Mouse (Mus musculus) midbrain, embryonic 11.5 days (tissue): ENCODE measurements around the gene Sgk2. TPM values are rescaled to one million over a fixed set of nuclear protein-coding genes. Genes with fewer than 3 reads are reported as not detected.

Experiments
- ATAC-seq: fragments of 200-750 bp; cut with Nextera tagmentation; 2 replicates; pipeline ENCODE4 v1.8.0; 2017; ENCODE audit warnings: moderate TSS enrichment, moderate library complexity; ENCODE audit not compliant: low FRiP score
- DNase-seq: peaks from one replicate; pipeline ENCODE4 v3.0.0; 2015; ENCODE audit warnings: low spot score; ENCODE audit errors: missing footprints
- H3K27ac ChIP-seq: fragments of 300-500 bp; sonication (generic); 2 replicates; pipeline ENCODE4 v1.5.1; 2014; ENCODE audit warnings: low read depth, low read length
- H3K27me3 ChIP-seq: fragments of 300-500 bp; sonication (generic); 2 replicates; pipeline ENCODE4 v1.6.1; 2014; ENCODE audit warnings: mild to moderate bottlenecking, low read length, moderate library complexity, mixed read lengths; ENCODE audit not compliant: control insufficient read depth, insufficient read depth
- H3K36me3 ChIP-seq: fragments of 300-500 bp; sonication (generic); 2 replicates; pipeline ENCODE4 v1.6.1; 2014; ENCODE audit warnings: mild to moderate bottlenecking, low read length, moderate library complexity, mixed read lengths; ENCODE audit not compliant: control insufficient read depth, insufficient read depth
- H3K4me1 ChIP-seq: fragments of 300-500 bp; sonication (generic); 2 replicates; pipeline ENCODE4 v1.6.1; 2014; ENCODE audit warnings: low read length; ENCODE audit not compliant: control insufficient read depth, insufficient read depth
- H3K4me2 ChIP-seq: fragments of 300-500 bp; sonication (generic); 2 replicates; pipeline ENCODE4 v1.6.1; 2014; ENCODE audit warnings: mild to moderate bottlenecking, moderate library complexity
- H3K4me3 ChIP-seq: fragments of 300-500 bp; sonication (generic); 2 replicates; pipeline ENCODE4 v1.5.1; 2014; ENCODE audit warnings: low read depth, low read length
- H3K9ac ChIP-seq: fragments of 300-500 bp; sonication (generic); 2 replicates; pipeline ENCODE4 v1.6.1; 2014; ENCODE audit warnings: low read length
- H3K9me3 ChIP-seq: fragments of 300-500 bp; sonication (generic); 2 replicates; pipeline ENCODE4 v1.6.1; 2016; ENCODE audit warnings: low read length; ENCODE audit not compliant: control insufficient read depth
- WGBS: fragments of 180-500 bp; shearing (Covaris S2); extraction: QIAGEN DNeasy Blood & Tissue Kit; methylation state at CpG from one replicate; pipeline ENCODE4 v1.1.7; 2014; 5-methylcytosine and 5-hydroxymethylcytosine counted together
- polyA plus RNA-seq: library from polyadenylated mRNA; unstranded; fragments of >200 nt; fragmentation: Nextera tagmentation; extraction: Ambion mirVana; gene quantifications from 2 replicates; pipeline ENCODE4 v1.2.1, GENCODE M21; 2014

The Sgk2 gene
- 0.11 TPM in 1 of 2 replicates, not detected in the other for polyA plus RNA-seq

DNA sequence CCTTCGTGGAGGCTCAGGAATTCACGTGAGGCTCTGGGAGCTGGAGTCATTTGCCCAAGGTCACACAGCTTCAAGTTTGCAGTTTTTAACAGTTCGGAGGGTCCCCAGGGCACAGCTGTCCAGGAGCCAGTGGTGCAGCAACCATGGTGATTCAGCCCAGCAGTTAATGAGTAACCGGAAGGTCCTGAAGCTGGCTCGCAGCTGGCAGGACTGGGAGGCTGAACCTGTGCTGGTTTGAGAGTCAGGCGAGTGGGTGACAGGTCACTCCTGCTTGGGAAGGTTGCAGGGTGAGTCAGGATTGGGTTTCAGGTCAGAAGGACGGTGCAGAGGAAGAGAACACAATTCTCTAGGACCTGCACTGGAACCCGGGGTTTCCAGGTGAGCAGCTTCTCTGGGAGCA is at the start of gene Sgk2:
Gene Sgk2 (plus strand): TSS at position 113 of the 400 bp plus-strand sequence.
- DNase-seq: no peak
- no peak within 1 kb of the TSS for H3K27ac ChIP-seq
- H3K27me3 ChIP-seq: no peaks in the 10 kb centered on the region
- H3K9me3 ChIP-seq: no peaks in the 10 kb centered on the region
- no peak within 1 kb of the TSS for H3K4me2 ChIP-seq
- H3K4me3 ChIP-seq: no peak within 1 kb of the TSS
- H3K9ac ChIP-seq: no peak within 1 kb of the TSS
- 71% methylated on average over 8 of the region's 8 CpGs for WGBS
- no peaks in the 10 kb centered on the region for H3K36me3 ChIP-seq
- H3K4me1 ChIP-seq: no peaks in the 10 kb centered on the region
- no peak for ATAC-seq

DNA sequence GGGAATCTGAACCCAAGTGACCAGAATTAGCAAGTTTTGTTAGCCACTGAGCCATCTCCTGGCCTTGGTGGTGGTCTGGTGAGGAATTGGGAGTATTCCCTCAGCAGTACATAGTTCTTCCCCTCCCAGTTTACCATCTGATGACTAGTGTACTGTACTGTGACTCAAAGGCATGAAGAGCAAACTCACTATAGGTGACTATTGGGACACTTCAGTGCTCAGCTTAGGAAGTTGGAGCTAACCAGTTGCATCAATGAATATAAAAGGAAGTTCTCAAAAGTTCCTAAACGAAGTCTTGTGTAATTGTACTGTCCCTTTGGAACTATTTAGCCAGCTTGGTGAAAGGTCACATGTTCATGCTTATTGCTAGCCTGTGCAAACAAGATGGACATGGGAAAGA is 47.6 kb upstream of the Sgk2 start:
- no peak overlapping the region for H3K4me3 ChIP-seq
- no peak overlapping the region for H3K27ac ChIP-seq
- ATAC-seq (no peak), DNase-seq (no peak)
- 93% methylated on average over 1 of the region's 1 CpGs for whole genome bisulfite sequencing
- no peak overlapping the region for H3K9ac ChIP-seq
- H3K4me2 ChIP-seq: no peak overlapping the region
- H3K27me3 ChIP-seq: peaks cover 8% of the 10 kb centered on the region; the same call in 1 of the 2 replicates
- peaks cover 16% of the 10 kb centered on the region for H3K36me3 ChIP-seq
- H3K9me3 ChIP-seq: no peaks in the 10 kb centered on the region
- peaks cover 8% of the 10 kb centered on the region for H3K4me1 ChIP-seq

DNA sequence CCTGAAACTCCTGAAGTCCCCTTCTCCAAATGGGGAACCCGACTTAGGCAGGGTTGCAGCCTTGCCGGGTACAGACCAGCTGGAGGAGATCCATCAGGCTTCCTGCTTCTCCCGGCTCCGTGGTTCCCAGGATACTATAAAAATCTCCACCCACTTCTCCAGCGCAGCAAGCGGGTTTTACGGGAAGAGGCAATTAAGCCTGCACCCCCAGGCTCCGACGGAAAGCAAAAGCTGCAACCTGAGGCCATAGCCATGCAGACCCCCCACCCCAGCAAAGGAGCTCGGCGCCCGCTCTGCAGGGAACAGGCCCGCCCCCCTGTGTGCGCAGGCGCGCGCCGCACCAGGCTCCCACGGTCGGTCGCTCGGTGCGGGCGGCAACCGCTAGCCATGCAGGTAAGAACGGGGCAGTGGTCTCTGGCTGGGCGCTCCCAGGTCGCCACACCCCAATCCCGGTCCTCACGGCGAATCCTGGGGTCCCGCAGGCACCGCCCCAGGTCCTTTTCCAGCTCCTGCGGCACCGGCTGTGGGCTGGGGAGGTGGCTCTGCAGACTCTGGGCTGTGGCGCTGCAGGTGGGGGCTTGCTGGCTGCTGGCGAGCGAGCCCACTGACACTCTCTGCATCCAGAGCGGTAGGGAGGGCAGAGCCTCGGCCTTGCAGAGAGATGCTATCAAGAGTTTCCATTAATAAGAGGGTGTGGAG is 43.8 kb upstream of the Sgk2 start, which contains the start of gene L3mbtl1:
Gene L3mbtl1 (plus strand): TSS at position 325 of the 699 bp plus-strand sequence.
- Histone ChIP-seq H3K4me1 (peaks cover 11% of the 10 kb centered on the region), H3K9me3 (no peaks in the 10 kb centered on the region), H3K27me3 (peaks cover 10% of the 10 kb centered on the region; the same call in 1 of the 2 replicates), H3K4me3 (peak within 1 kb of the TSS; percentile 47), H3K27ac (no peak within 1 kb of the TSS), H3K4me2 (peak within 1 kb of the TSS; percentile 97), H3K9ac (peak within 1 kb of the TSS; percentile 61), H3K36me3 (peaks cover 10% of the 10 kb centered on the region; the same call in 1 of the 2 replicates)
- DNase-seq (peak; percentile 93), ATAC-seq (peak; percentile 71)
- under 1% methylated on average over 40 of the region's 40 CpGs for WGBS

DNA sequence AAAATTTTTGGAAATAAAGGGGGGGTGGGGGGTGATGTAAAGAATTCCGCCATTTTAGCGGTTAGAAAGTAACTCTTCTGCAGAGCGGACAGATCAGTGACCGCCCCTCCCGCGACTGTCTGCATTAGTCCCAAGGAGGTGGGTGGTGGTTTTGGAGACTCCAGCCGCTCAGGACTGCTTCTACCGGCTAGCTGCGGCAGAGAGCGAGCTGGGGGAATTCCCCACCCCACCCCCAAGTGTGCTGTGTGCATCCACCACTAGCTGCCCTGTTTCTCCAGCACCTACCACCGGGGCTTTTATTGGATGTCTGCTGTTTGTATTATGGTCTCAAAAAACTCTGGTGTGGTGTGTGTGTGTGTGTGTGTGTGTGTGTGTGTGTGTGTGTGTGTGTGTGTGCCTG is 43.2 kb upstream of the Sgk2 start:
- ATAC-seq: no peak
- DNase-seq: peak; percentile 85
- H3K4me2 ChIP-seq: peak overlapping the region; percentile 97
- peaks cover 11% of the 10 kb centered on the region for H3K4me1 ChIP-seq
- peaks cover 6% of the 10 kb centered on the region; the same call in 1 of the 2 replicates for H3K36me3 ChIP-seq
- peak overlapping the region; percentile 47; the same call in 1 of the 2 replicates for H3K4me3 ChIP-seq
- H3K9ac ChIP-seq: no peak overlapping the region
- no peaks in the 10 kb centered on the region for H3K9me3 ChIP-seq
- 10% methylated on average over 11 of the region's 11 CpGs for whole genome bisulfite sequencing
- peaks cover 10% of the 10 kb centered on the region; the same call in 1 of the 2 replicates for H3K27me3 ChIP-seq
- H3K27ac ChIP-seq: no peak overlapping the region

DNA sequence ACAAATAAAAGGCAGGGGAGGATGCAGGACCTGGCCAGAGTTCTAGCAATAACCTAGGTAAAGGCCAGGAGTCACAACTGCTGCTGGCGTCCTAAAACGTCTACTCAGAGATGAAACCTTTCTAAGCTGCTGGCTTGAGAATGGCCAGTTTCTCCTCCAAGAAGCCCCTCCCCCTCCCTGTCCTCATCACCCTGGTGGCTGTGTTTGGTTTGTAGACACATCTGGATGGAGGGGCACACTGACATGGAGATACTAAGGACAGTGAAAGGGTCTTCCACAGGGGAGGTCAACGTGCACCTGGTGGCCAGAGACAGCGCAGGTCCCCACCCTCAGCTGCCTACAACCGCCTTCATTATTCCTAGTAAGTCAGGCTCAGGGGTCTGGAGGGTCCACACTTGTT is 40.2 kb upstream of the Sgk2 start:
- Histone ChIP-seq H3K27me3 (peaks cover 8% of the 10 kb centered on the region; the same call in 1 of the 2 replicates), H3K9me3 (no peaks in the 10 kb centered on the region), H3K4me1 (peaks cover 11% of the 10 kb centered on the region), H3K4me3 (no peak overlapping the region), H3K36me3 (no peaks in the 10 kb centered on the region), H3K9ac (no peak overlapping the region), H3K27ac (no peak overlapping the region), H3K4me2 (no peak overlapping the region)
- WGBS: 89% methylated on average over 5 of the region's 5 CpGs
- DNase-seq: no peak
- ATAC-seq: no peak

DNA sequence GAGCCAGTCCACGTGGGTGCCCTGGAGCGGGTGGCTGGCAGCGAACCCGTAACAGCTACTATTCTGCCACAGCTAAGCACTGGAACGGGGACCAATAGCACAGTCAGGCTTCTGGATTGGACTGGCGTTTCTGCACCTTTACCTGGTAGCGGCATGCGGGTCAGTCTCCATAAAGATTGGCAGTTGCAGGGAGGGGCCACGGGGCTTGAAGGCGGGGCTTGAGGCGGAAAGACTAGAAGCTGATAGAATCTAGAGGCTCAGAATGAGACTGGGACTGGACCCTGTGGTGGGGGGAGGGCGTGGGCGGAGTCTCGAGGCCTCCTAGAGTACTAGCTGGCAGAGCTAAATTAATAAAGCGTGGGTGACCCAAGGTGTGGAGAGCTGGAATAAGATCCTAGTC is 39.4 kb upstream of the Sgk2 start:
- DNase-seq (no peak), ATAC-seq (no peak)
- Histone ChIP-seq H3K4me3 (0 out of 2 replicates have a peak overlapping the region, but pooled peaks have one; percentile 9), H3K27me3 (peaks cover 8% of the 10 kb centered on the region; the same call in 1 of the 2 replicates), H3K27ac (no peak overlapping the region), H3K4me1 (peaks cover 8% of the 10 kb centered on the region), H3K9ac (no peak overlapping the region), H3K9me3 (no peaks in the 10 kb centered on the region), H3K36me3 (no peaks in the 10 kb centered on the region), H3K4me2 (peak overlapping the region; percentile 8)
- 44% methylated on average over 15 of the region's 15 CpGs for WGBS

DNA sequence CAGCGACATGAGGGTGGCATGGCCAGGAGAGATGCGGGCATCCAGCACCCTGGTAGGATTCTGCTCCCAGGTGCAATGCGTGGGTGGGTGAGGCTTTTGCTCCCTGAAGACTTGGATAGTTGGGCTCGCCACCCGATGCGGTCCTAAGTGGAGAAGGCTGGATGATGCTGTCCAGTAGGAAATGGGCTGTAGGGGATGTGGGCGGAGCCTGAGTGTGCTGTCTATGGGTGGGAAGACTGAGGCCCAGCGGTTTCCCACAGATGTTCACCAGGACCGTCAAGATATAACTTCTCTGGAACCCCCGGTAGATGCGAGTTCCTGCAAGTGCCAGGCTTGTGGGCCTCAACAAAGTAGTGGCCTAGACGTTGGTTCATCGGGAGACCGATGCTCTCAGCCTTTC is 38.9 kb upstream of the Sgk2 start:
- WGBS: 52% methylated on average over 14 of the region's 14 CpGs
- H3K9ac ChIP-seq: no peak overlapping the region
- no peak for ATAC-seq
- H3K27me3 ChIP-seq: peaks cover 8% of the 10 kb centered on the region; the same call in 1 of the 2 replicates
- H3K9me3 ChIP-seq: no peaks in the 10 kb centered on the region
- DNase-seq: no peak
- H3K27ac ChIP-seq: no peak overlapping the region
- peaks cover 5% of the 10 kb centered on the region; the same call in 1 of the 2 replicates for H3K4me1 ChIP-seq
- 0 out of 2 replicates have a peak overlapping the region, but pooled peaks have one; percentile 9 for H3K4me3 ChIP-seq
- peak overlapping the region; percentile 8 for H3K4me2 ChIP-seq
- H3K36me3 ChIP-seq: no peaks in the 10 kb centered on the region

DNA sequence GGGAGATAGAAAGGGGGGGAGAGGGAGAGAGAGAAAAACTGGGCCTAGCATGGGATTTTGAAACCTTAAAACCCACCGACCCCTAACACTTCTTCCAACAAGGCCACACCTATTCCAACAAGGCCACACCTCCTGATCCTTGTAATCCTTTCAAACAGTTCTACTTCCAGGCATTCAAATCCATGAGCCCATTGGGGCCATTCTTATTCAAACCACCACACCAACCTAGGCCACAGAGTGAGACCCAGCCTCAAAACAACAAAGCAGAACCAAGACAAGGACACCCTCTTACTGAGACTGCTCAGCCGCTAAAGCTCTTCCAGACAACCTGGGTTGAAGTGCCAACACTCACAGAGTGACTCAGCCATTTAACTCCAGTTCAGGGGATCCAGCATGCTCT is 36.4 kb upstream of the Sgk2 start:
- Histone ChIP-seq H3K36me3 (no peaks in the 10 kb centered on the region), H3K4me2 (no peak overlapping the region), H3K4me3 (no peak overlapping the region), H3K27me3 (no peaks in the 10 kb centered on the region), H3K9ac (no peak overlapping the region), H3K4me1 (0 out of 2 replicates have a peak, but pooled peaks cover 3% of the 10 kb centered on the region), H3K27ac (no peak overlapping the region), H3K9me3 (no peaks in the 10 kb centered on the region)
- ATAC-seq (no peak), DNase-seq (no peak)
- 93% methylated on average over 2 of the region's 2 CpGs for WGBS

DNA sequence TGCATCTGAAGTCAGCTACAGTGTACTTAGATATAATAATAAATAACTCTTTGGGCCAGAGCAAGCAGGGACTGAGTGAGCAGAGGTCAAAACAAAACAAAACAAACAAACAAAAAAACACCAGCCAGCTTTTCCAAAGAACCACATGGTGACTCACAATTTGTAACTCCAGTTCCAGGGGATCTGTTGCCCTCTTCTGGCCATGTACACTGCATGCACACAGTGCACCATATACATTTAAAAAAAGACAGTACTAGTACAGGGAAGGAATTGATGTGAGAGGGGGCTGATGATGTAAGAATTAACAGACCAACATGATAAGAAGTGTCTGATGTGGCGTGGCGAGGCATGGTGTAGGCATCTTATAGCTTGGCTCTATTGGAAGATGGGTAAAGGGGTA is 30.3 kb upstream of the Sgk2 start:
- H3K27ac ChIP-seq: no peak overlapping the region
- no peaks in the 10 kb centered on the region for H3K36me3 ChIP-seq
- no peaks in the 10 kb centered on the region for H3K4me1 ChIP-seq
- no peak overlapping the region for H3K4me2 ChIP-seq
- DNase-seq: no peak
- H3K9me3 ChIP-seq: no peaks in the 10 kb centered on the region
- no peaks in the 10 kb centered on the region for H3K27me3 ChIP-seq
- no peak overlapping the region for H3K9ac ChIP-seq
- no peak for ATAC-seq
- H3K4me3 ChIP-seq: no peak overlapping the region
- WGBS: 97% methylated on average over 2 of the region's 2 CpGs
